Mouse (Mus musculus) CH12.LX (cell line): ENCODE results near the gene Ankrd50. TPM values are rescaled to one million over a fixed set of nuclear protein-coding genes. Genes with fewer than 3 reads are reported as not detected.

Source experiments
- DNase-seq: peaks from one replicate; pipeline ENCODE4 v3.0.0-alpha.2; 2013; ENCODE audit errors: extremely low read depth
- H3K27ac ChIP-seq: 2 replicates; pipeline ENCODE4 v1.5.1; 2012; ENCODE audit warnings: low read depth, mild to moderate bottlenecking, control low read depth, moderate library complexity; ENCODE audit not compliant: insufficient read depth
- H3K27me3 ChIP-seq: replicated peaks from 2 replicates; pipeline ENCODE3; 2012; ENCODE audit warnings: inconsistent platforms
- H3K36me3 ChIP-seq, 2 experiments: replicated peaks in 1 of 2; 2 replicates each; pipeline versions ENCODE3 to v1.6.1; 2012; ENCODE audit warnings: inconsistent platforms in 1 of 2, low read length in 1 of 2, mild to moderate bottlenecking in 1 of 2, mixed read lengths in 1 of 2, moderate library complexity in 1 of 2; ENCODE audit not compliant: control insufficient read depth in 1 of 2, insufficient read depth in 1 of 2
- H3K4me1 ChIP-seq, 2 experiments: 2 replicates each; pipeline ENCODE4 v1.6.1; 2012; ENCODE audit warnings: inconsistent platforms in 1 of 2, moderate library complexity in 1 of 2; ENCODE audit not compliant: insufficient read depth in 2 of 2, control insufficient read depth in 1 of 2
- H3K4me2 ChIP-seq: 2 replicates; pipeline ENCODE4 v1.6.1; 2012; ENCODE audit warnings: low read depth, mild to moderate bottlenecking, control low read depth; ENCODE audit not compliant: poor library complexity, insufficient read depth, severe bottlenecking
- H3K4me3 ChIP-seq, 3 experiments: fragments of 150-350 bp in 1 of 3; sonication (generic) in 1 of 3; replicated peaks in 1 of 3; 2 replicates each; pipeline versions ENCODE3 to v1.5.1; 2011 to 2012; ENCODE audit warnings: low read depth in 2 of 3, low read length in 2 of 3, mild to moderate bottlenecking in 2 of 3, moderate library complexity in 2 of 3, control low read depth in 1 of 3, improper control_type of control experiment in 1 of 3, inconsistent platforms in 1 of 3, mixed read lengths in 1 of 3; ENCODE audit not compliant: poor library complexity in 1 of 3
- H3K79me2 ChIP-seq: replicated peaks from 2 replicates; pipeline ENCODE4 v1.6.1; 2012; ENCODE audit warnings: mild to moderate bottlenecking, moderate library complexity; ENCODE audit not compliant: control insufficient read depth, poor library complexity, insufficient read depth, severe bottlenecking; ENCODE audit errors: extremely low read depth
- H3K9ac ChIP-seq: 2 replicates; pipeline ENCODE4 v1.6.1; 2012; ENCODE audit warnings: low read depth, mild to moderate bottlenecking, control low read depth, moderate library complexity; ENCODE audit not compliant: insufficient read depth
- H3K9me3 ChIP-seq: replicated peaks from 2 replicates; pipeline ENCODE3; 2012; ENCODE audit warnings: low read length, inconsistent platforms, mixed read lengths
- CHD1 ChIP-seq: IDR thresholded peaks from 2 replicates; pipeline ENCODE4 v1.6.1; 2012; ENCODE audit warnings: low read depth, low read length, improper control_type of control experiment, inconsistent platforms
- CHD2 ChIP-seq: IDR thresholded peaks from 2 replicates; pipeline ENCODE4 v1.6.1; 2011; ENCODE audit warnings: low read length, improper control_type of control experiment
- CTCF ChIP-seq, 2 experiments: IDR thresholded peaks in 1 of 2; conservative IDR thresholded peaks in 1 of 2; 2 replicates each; pipeline ENCODE4 v1.5.1; 2011 to 2012; ENCODE audit warnings: low read depth in 2 of 2, low read length in 2 of 2, improper control_type of control experiment in 1 of 2, inconsistent platforms in 1 of 2, mild to moderate bottlenecking in 1 of 2, moderate library complexity in 1 of 2
- ETS1 ChIP-seq: conservative IDR thresholded peaks from 2 replicates; pipeline ENCODE4 v1.6.1; 2012; ENCODE audit warnings: low read depth, mild to moderate bottlenecking, inconsistent platforms, low read length, improper control_type of control experiment, moderate library complexity
- GABPA ChIP-seq: IDR thresholded peaks from 2 replicates; pipeline ENCODE4 v1.6.1; 2012; ENCODE audit warnings: low read depth, low read length, improper control_type of control experiment, inconsistent platforms; ENCODE audit not compliant: insufficient replicate concordance
- HCFC1 ChIP-seq: IDR thresholded peaks from 2 replicates; pipeline ENCODE4 v1.6.1; 2012; ENCODE audit warnings: low read depth, mild to moderate bottlenecking, inconsistent platforms, low read length, improper control_type of control experiment
- IRF4 ChIP-seq: IDR thresholded peaks from 2 replicates; pipeline ENCODE4 v1.6.1; 2014; ENCODE audit warnings: low read depth, mild to moderate bottlenecking, inconsistent platforms, low read length, improper control_type of control experiment
- JUN ChIP-seq: IDR thresholded peaks from 2 replicates; pipeline ENCODE4 v1.6.1; 2011; ENCODE audit warnings: low read depth, mild to moderate bottlenecking, low read length, improper control_type of control experiment, moderate library complexity; ENCODE audit not compliant: insufficient read depth
- MAX ChIP-seq: IDR thresholded peaks from 2 replicates; pipeline ENCODE4 v1.6.1; 2011; ENCODE audit warnings: low read length, improper control_type of control experiment
- MAZ ChIP-seq: IDR thresholded peaks from 2 replicates; pipeline ENCODE4 v1.6.1; 2012; ENCODE audit warnings: low read depth, mild to moderate bottlenecking, inconsistent platforms, low read length, improper control_type of control experiment, moderate library complexity
- MXI1 ChIP-seq: IDR thresholded peaks from 2 replicates; pipeline ENCODE4 v1.6.1; 2011; ENCODE audit warnings: mild to moderate bottlenecking, low read depth, low read length, improper control_type of control experiment
- NELFE ChIP-seq: IDR thresholded peaks from 2 replicates; pipeline ENCODE4 v1.6.1; 2011; ENCODE audit warnings: low read depth, low read length, improper control_type of control experiment
- NRF1 ChIP-seq: IDR thresholded peaks from 2 replicates; pipeline ENCODE4 v1.6.1; 2014; ENCODE audit warnings: low read depth, mild to moderate bottlenecking, inconsistent platforms, low read length, improper control_type of control experiment, moderate library complexity
- PAX5 ChIP-seq: IDR thresholded peaks from 2 replicates; pipeline ENCODE4 v1.6.1; 2012; ENCODE audit warnings: low read length, inconsistent platforms, mixed read lengths
- POLR2A ChIP-seq: IDR thresholded peaks from 2 replicates; pipeline ENCODE4 v1.6.1; 2011; ENCODE audit warnings: low read depth, mild to moderate bottlenecking, improper control_type of control experiment, low read length
- POLR2AphosphoS2 ChIP-seq: IDR thresholded peaks from 2 replicates; pipeline ENCODE4 v1.6.1; 2011; ENCODE audit warnings: low read depth, low read length, improper control_type of control experiment
- RAD21 ChIP-seq: IDR thresholded peaks from 2 replicates; pipeline ENCODE4 v1.6.1; 2011; ENCODE audit warnings: low read depth, mild to moderate bottlenecking, low read length, improper control_type of control experiment, moderate library complexity
- RCOR1 ChIP-seq: conservative IDR thresholded peaks from 2 replicates; pipeline ENCODE4 v1.6.1; 2012; ENCODE audit warnings: low read depth, mild to moderate bottlenecking, inconsistent platforms, low read length, improper control_type of control experiment
- SIN3A ChIP-seq: IDR thresholded peaks from 2 replicates; pipeline ENCODE4 v1.6.1; 2012; ENCODE audit warnings: low read length, improper control_type of control experiment, inconsistent platforms
- SMC3 ChIP-seq: IDR thresholded peaks from 2 replicates; pipeline ENCODE4 v1.6.1; 2011; ENCODE audit warnings: low read depth, low read length, improper control_type of control experiment
- TBP ChIP-seq: conservative IDR thresholded peaks from 2 replicates; pipeline ENCODE4 v1.6.1; 2011; ENCODE audit warnings: low read depth, low read length, improper control_type of control experiment
- TCF12 ChIP-seq: IDR thresholded peaks from 2 replicates; pipeline ENCODE4 v1.6.1; 2014; ENCODE audit warnings: low read depth, mild to moderate bottlenecking, inconsistent platforms, low read length, improper control_type of control experiment
- UBTF ChIP-seq: IDR thresholded peaks from 2 replicates; pipeline ENCODE4 v1.6.1; 2012; ENCODE audit warnings: low read depth, mild to moderate bottlenecking, inconsistent platforms, low read length, improper control_type of control experiment, moderate library complexity
- USF1 ChIP-seq: IDR thresholded peaks from 2 replicates; pipeline ENCODE4 v1.6.1; 2014; ENCODE audit warnings: low read depth, mild to moderate bottlenecking, inconsistent platforms, low read length, improper control_type of control experiment
- USF2 ChIP-seq: conservative IDR thresholded peaks from 2 replicates; pipeline ENCODE4 v1.6.1; 2011; ENCODE audit warnings: low read depth, low read length, improper control_type of control experiment
- ZMIZ1 ChIP-seq: IDR thresholded peaks from 2 replicates; pipeline ENCODE4 v1.6.1; 2012; ENCODE audit warnings: low read depth, mild to moderate bottlenecking, inconsistent platforms, low read length, improper control_type of control experiment
- dilution Hi-C: fragments of 300-500 bp; cut with MboI; formaldehyde crosslinking; loops from 2 replicates; pipeline ENCODE4 v1.14.3; 2020; ENCODE audit warnings: low sequenced_read_pairs; ENCODE audit not compliant: extremely low pct_unique_long_range_greater_than_20kb, extremely low pct_ligation_motif_present
- in situ Hi-C: fragments of 300-500 bp; cut with MboI; formaldehyde crosslinking; loops from 3 replicates; pipeline ENCODE4 v1.14.3; 2019; ENCODE audit warnings: low sequenced_read_pairs, low pct_ligation_motif_present, low pct_unique_long_range_greater_than_20kb, mixed read lengths
- polyA plus RNA-seq: library from polyadenylated mRNA; unstranded; fragments of >175 nt; gene quantifications from 2 replicates; pipeline ENCODE4 v1.2.1, GENCODE M21; 2012; ENCODE audit warnings: low read depth; ENCODE audit not compliant: insufficient read length
- total RNA-seq, 2 experiments: library from RNA; depleted of rRNA; stranded (reverse); fragments of 300-350 nt in 1 of 2; fragments of >200 nt in 1 of 2; gene quantifications; 2 replicates each; pipeline ENCODE4 v1.2.3; 2012 to 2014

Ankrd50 gene
- total and polyA plus RNA-seq, 3 experiments: 14.0 to 24.6 (median 16.4) TPM

GRCm38 (mm10) chr3:38491236-38491635 is 6.6 kb upstream of the Ankrd50 start:
- no peak for DNase-seq
- Histone ChIP-seq H3K4me2 (no peak overlapping the region), H3K36me3 (no peaks in the 10 kb centered on the region), H3K4me1 (peaks cover 13 to 15% of the 10 kb centered on the region in 2 experiments), H3K27ac (no peak overlapping the region), H3K4me3 (no peak overlapping the region), H3K9ac (no peak overlapping the region), H3K9me3 (no peaks in the 10 kb centered on the region), H3K79me2 (no peaks in the 10 kb centered on the region)
- in situ Hi-C loops: no loop called here
- dilution Hi-C loops: no loop called here
- TF ChIP-seq GABPA (no peak), RAD21 (no peak), POLR2AphosphoS2 (no peak), USF1 (no peak), MAZ (no peak), ETS1 (no peak), SIN3A (no peak), UBTF (no peak), CHD2 (no peak)
- TF ChIP-seq, all 38 proteins: peak for 0
- peaks cover 2% of the 10 kb centered on the region for H3K27me3 ChIP-seq

- Histone ChIP-seq H3K27ac (no peak overlapping the region), H3K9ac (no peak overlapping the region), H3K4me3 (no peak overlapping the region), H3K4me2 (no peak overlapping the region), H3K36me3 (no peaks in the 10 kb centered on the region), H3K9me3 (no peaks in the 10 kb centered on the region), H3K27me3 (peaks cover 2% of the 10 kb centered on the region), H3K79me2 (no peaks in the 10 kb centered on the region), H3K4me1 (peaks cover 13 to 15% of the 10 kb centered on the region in 2 experiments)
- dilution Hi-C loops: no loop called here
- no peak for DNase-seq
- in situ Hi-C loops: no loop called here
- TF ChIP-seq IRF4: no peak
- TF ChIP-seq CTCF (conservative IDR thresholded peaks at IDR 0.05 in 1 of 2, IDR thresholded peaks at IDR 0.05 in 1 of 2; ENCODE audit: low read depth in 2 of 2, low read length in 2 of 2): no peak
- TF ChIP-seq USF2: no peak
- TF ChIP-seq PAX5: no peak
These were observed 6.1 kb upstream of the Ankrd50 start for GRCm38 (mm10) chr3:38490720-38491119.

GRCm38 (mm10) chr3:38485107-38485545 is 482 bp upstream of the Ankrd50 start:
- peaks cover 2% of the 10 kb centered on the region for H3K27me3 ChIP-seq
- peak overlapping the region; percentile 72 for H3K4me2 ChIP-seq
- peaks cover 3% of the 10 kb centered on the region for H3K9me3 ChIP-seq
- H3K27ac ChIP-seq: no peak overlapping the region
- peak overlapping the region; percentile 70 to 85 (median 76) for H3K4me3 ChIP-seq
- H3K9ac ChIP-seq: 0 out of 2 replicates have a peak overlapping the region, but pooled peaks have one; percentile 23
- dilution Hi-C loops (no loop called here), in situ Hi-C loops (no loop called here)
- H3K36me3 ChIP-seq: peaks cover 5 to 22% of the 10 kb centered on the region in 2 experiments
- no peak for DNase-seq
- H3K79me2 ChIP-seq: peaks cover 8% of the 10 kb centered on the region
- peaks cover 11 to 31% of the 10 kb centered on the region in 2 experiments; a peak in 3 of 4 replicates for H3K4me1 ChIP-seq
- TF ChIP-seq MAX (no peak), NRF1 (no peak), JUN (no peak), USF1 (no peak), MAZ (no peak), ZMIZ1 (peak; percentile 21; the same call in 1 of the 2 replicates), ETS1 (no peak), POLR2A (peak; percentile 76), CHD2 (no peak), TCF12 (0 out of 2 replicates have a peak, but pooled peaks have one; percentile 11), TBP (no peak), RCOR1 (no peak), MXI1 (peak; percentile 45; the same call in 1 of the 2 replicates), SIN3A (no peak), NELFE (peak; percentile 59), HCFC1 (no peak), IRF4 (no peak), CHD1 (no peak), UBTF (no peak), SMC3 (no peak)
